Mouse (Mus musculus): ENCODE results near the gene Slc12a5.

The Slc12a5 gene

GRCm38 (mm10) chr2:165027163-165027562 is 66.6 kb downstream of the Slc12a5 start:
- no peak for DNase-seq (ENCODE audit: low read depth, low spot score)

- DNase-seq (ENCODE audit: low read depth, low spot score): no peak
These were observed 71.9 kb downstream of the Slc12a5 start for GRCm38 (mm10) chr2:165032533-165032932.

DNA sequence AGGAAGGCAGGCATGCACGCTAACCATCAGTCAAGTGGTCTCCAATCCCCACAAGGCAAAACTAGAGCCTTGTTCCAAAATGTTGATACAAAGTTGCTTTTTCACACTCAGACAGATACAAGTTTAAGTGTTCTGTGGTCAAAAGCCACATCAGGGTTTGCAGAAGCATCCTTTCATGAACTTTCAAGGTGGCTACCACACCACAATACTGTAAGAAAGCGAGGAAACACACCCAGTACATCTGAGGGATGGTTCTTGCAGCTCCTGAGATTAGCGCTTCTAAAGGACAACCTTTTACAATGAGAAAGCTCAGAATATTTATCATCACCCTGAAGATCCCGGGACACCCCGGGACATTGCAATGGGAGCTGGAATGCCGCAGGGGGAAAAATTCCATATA is 72.7 kb downstream of the Slc12a5 start:
- no peak for DNase-seq (ENCODE audit: low read depth, low spot score)

DNA sequence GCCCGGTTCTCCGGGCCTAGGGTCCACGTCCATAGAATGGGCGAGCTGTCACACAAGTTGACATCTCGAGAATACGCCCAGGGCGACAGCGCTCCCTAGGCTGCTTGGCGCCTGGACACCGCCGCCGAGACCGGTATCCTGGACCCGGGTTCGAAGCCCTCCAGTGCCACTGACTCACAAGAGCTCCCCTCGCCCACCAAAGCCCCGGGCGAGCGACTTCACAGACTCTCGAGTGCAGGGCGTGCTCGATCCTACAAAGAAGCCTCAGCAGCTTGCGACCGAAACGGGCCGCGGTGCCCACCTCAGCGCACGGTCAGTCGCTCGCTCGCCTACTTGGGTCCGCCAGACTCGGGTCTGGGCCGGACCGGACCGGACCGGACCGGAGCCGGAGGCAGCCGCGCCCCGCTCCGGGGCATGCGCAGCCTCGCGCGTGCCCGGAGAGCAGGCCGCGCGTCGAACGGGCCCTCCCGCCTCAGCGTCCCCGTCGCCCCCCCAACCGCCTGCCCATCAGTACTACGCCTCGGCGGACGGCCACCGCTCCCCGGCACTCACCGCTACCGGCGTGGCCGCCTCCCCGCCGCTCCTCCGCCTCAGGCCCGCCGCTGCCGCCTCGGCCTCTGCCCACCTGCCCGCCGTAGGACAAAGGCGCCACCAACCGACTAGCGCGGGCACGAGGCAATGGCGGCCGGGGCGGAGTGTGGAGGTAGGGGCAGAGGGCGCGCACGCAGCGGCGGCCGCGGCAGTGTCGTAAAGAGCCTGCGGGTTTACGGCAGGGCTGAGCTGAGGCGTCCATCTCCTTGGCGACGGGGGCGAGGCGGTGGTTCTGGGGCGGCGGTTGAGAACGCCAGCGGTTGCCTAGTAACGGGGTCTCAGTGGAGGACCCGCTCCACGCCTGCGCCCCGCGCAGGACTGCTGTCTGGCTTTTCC is 73.8 kb downstream of the Slc12a5 start, which contains the start of gene Ncoa5:
Gene Ncoa5 (minus strand): TSS at position 737 of the 927 bp plus-strand sequence.
- peak; percentile 83 for DNase-seq (ENCODE audit: low read depth, low spot score)

DNA sequence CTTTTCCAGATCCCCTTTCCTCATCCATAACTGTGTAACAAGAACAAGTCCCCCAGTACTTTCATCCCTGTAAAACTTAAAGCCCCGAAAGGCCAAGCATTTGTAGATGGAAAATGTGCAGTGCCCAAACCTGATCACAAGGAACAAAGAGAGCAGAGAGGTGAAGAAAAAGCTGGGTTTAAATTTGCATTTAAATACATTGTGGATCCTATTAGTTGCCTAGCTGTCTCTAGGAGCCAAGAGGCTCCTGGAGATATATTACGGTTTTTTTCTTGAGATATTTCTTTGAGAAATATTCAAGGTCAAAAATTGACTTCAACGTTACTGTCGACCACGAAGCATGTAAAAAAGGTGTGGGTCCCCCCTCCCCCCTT is 74.4 kb downstream of the Slc12a5 start:
- no peak for DNase-seq (ENCODE audit: low read depth, low spot score)

GRCm38 (mm10) chr2:165037415-165037814 is 76.8 kb downstream of the Slc12a5 start:
- DNase-seq (ENCODE audit: low read depth, low spot score): no peak

DNA sequence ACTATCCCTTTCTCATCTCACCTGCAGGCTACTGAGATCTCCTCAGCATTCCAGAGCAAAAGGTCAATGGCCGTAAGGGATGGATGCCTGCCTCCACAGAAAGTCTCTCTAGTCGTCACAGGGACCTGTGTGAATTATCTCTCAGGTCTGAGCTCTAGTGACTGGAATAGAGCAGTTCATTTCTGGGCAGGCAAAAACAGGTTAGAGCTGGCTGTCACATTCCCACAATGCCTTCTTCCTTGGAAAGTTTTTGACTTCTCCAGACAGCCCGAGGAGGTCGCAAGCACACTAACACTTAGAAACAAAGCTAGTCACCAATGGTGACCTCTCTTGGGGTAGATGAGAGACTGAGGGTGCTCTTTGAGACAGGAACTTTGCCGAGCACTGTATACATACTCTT is 81.5 kb downstream of the Slc12a5 start:
- no peak for DNase-seq (ENCODE audit: low read depth, low spot score)

- DNase-seq (ENCODE audit: low read depth, low spot score): no peak
These were observed 82.6 kb downstream of the Slc12a5 start for GRCm38 (mm10) chr2:165043090-165043636.

DNA sequence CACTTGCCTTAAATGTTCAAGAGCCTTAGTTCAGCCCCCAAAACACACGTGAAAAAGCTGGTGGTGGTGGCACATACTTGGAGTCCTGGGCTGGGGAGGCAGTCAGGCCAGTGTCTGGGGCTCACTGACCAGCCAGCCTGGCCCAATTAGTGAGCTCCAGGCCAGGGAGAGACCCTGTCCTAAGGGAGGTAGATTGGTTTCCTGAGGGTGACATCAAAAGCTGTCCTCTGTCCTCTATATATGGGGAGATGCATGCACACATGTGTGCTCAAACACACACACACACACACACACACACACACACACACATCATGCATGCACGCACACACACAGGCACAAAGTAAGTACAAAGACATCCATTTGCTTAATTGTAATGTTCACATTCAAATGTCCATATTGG is 83.1 kb downstream of the Slc12a5 start:
- DNase-seq (ENCODE audit: low read depth, low spot score): no peak

GRCm38 (mm10) chr2:165049044-165049443 is 88.4 kb downstream of the Slc12a5 start:
- no peak for DNase-seq (ENCODE audit: low read depth, low spot score)
